Mouse (Mus musculus): Measurements from ENCODE around the gene Coq8b.

DNA sequence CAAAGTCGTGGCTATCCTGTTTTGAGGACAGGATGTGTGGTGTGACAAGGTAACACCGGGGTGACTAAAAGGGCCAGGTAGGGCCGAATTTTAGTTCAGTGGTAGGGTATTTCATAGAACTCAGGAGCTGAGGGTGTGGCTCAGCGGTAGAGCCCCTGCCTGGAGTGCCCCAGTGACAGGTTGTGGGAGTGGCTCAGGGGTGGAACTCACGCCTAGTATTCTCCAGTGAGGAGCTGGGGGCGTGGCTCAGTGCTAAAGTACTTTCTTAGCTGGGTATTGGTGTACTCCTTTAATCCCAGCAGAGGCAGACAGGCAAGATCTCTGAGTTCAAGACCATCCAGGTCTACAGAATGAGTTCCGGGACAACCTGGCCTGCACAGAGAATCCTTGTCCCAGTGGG lies 43.2 kb downstream of the Coq8b start:
- TF ChIP-seq CTCF (IDR thresholded peaks at IDR 0.05; ENCODE audit: low read depth, low read length): no peak
- TF ChIP-seq POLR2A (IDR thresholded peaks at IDR 0.05; ENCODE audit: extremely low read depth, insufficient read depth, low read length): no peak

Measured in liver, adult 2 months (tissue).